Mouse (Mus musculus) limb, embryonic 15.5 days (tissue): Measurements from ENCODE around the gene Mrpl20. TPM values are rescaled to one million over a fixed set of nuclear protein-coding genes. Genes with fewer than 3 reads are reported as not detected.

Experiments used
- ATAC-seq: fragments of 200-750 bp; cut with Nextera tagmentation; 2 replicates; pipeline ENCODE4 v1.8.0; 2017; ENCODE audit warnings: low read depth, moderate TSS enrichment; ENCODE audit not compliant: insufficient number of reproducible peaks, low FRiP score, low TSS enrichment
- H3K27ac ChIP-seq: fragments of 300-500 bp; sonication (generic); 2 replicates; pipeline ENCODE4 v1.5.1; 2015; ENCODE audit warnings: moderate library complexity, mild to moderate bottlenecking, inconsistent platforms
- H3K27me3 ChIP-seq: fragments of 300-500 bp; sonication (generic); 2 replicates; pipeline ENCODE4 v1.6.1; 2015; ENCODE audit warnings: inconsistent platforms
- H3K36me3 ChIP-seq: fragments of 300-500 bp; sonication (generic); 2 replicates; pipeline ENCODE4 v1.6.1; 2015; ENCODE audit warnings: inconsistent platforms
- H3K4me1 ChIP-seq: fragments of 300-500 bp; sonication (generic); 2 replicates; pipeline ENCODE4 v1.6.1; 2015; ENCODE audit warnings: inconsistent platforms
- H3K4me2 ChIP-seq: fragments of 300-500 bp; sonication (generic); 2 replicates; pipeline ENCODE4 v1.6.1; 2015; ENCODE audit warnings: mild to moderate bottlenecking, inconsistent platforms
- H3K4me3 ChIP-seq: fragments of 300-500 bp; sonication (generic); 2 replicates; pipeline ENCODE4 v1.5.1; 2015; ENCODE audit warnings: mild to moderate bottlenecking, inconsistent platforms
- H3K9ac ChIP-seq: fragments of 300-500 bp; sonication (generic); 2 replicates; pipeline ENCODE4 v1.6.1; 2015; ENCODE audit warnings: inconsistent platforms
- H3K9me3 ChIP-seq: fragments of 300-500 bp; sonication (generic); 2 replicates; pipeline ENCODE4 v1.6.1; 2016; ENCODE audit warnings: inconsistent platforms
- WGBS: fragments of 180-500 bp; shearing (Covaris S2); methylation state at CpG from one replicate; pipeline ENCODE4 v1.1.7; 2015; 5-methylcytosine and 5-hydroxymethylcytosine counted together
- polyA plus RNA-seq: library from polyadenylated mRNA; unstranded; fragments of >200 nt; fragmentation: Nextera tagmentation; extraction: Ambion mirVana; gene quantifications from 2 replicates; pipeline ENCODE4 v1.2.1, GENCODE M21; 2015

The Mrpl20 gene
- polyA plus RNA-seq, 1 experiment from 2014 or later = 184 TPM

DNA sequence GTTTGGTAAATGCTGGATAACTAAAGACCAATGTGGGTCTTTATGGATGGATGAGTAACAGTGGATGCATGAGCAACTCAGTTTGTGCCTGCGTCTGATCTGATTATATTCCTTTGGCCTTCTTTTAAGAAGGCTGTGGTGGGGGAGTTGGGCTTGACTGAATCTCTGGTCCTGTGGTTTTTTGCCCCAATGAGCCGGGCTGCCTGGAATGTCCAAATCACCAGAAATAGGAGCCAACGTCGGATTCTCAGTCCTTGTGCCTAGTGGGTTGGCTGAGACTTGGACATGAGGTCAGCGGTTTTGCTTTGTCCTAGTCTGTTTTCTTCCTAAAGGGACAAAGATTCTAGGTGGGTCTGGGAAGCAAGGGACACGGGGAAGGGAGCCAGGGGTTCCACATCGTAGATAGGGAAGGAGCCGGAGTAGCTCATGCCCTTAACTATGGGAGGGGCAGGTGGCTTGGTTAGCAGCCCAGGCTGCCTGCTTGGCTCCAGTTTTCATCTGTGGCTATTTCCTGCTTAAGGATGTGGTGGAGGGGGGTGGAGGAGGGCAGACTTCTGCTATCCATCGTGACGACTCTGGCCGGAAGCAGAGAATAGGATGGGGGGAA is 34.8 kb downstream of the Mrpl20 start:
- Histone ChIP-seq H3K36me3 (peaks cover 14% of the 10 kb centered on the region), H3K9ac (no peak overlapping the region), H3K27ac (peak overlapping the region; percentile 86), H3K4me3 (no peak overlapping the region), H3K4me2 (no peak overlapping the region), H3K9me3 (no peaks in the 10 kb centered on the region), H3K27me3 (no peaks in the 10 kb centered on the region), H3K4me1 (peaks cover 64% of the 10 kb centered on the region)
- WGBS = 55% methylated on average over 11 of the region's 11 CpGs
- no peak for ATAC-seq

DNA sequence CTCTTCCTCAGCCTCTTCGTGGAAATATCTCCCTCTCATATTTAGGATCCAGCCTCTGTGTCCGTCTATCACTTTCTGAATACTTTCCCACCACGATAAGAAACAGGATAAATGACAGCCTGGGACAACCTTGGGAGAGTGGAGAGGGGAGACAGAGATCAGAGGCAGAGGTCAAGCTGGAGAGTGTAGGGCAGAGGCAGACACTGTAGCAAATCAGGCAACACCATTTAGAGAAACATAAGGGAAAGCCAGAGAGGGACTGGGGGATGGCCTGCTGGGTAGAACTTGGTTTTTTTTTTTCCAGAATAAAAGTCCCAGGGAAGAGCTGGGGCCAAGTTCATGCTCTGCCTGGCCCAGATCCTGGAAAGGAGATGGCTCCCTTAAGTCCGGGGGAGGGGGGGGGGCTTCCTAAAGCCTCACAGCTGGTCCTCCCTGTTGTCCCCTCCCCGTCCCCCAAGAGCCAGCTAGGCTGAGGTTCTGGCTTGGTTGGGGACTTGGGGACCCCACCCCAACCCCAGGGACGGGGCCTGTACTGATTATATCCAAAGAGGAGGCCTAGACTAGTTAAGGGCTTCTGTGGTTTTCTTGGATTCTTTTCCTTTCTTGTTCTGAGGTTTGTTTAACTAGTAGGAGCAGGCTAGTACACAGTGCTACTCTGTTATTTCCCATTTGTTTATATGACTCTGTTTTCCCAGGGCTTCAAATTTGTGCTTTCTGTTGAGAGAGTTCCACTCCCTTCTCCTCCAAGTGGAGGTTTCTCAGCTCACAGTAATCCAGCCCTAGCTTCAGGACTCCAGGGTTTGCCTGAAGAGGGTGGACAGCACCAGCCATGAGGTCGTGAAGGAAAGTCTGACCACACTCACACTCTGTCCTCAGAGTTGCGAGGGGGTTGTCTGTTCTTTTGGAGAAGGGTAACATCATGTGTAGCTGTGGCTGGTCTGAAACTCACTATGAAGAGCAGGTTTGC is 35.8 kb downstream of the Mrpl20 start:
- Histone ChIP-seq H3K4me2 (0 out of 2 replicates have a peak overlapping the region, but pooled peaks have one; percentile 92), H3K9ac (no peak overlapping the region), H3K4me3 (peak overlapping the region; percentile 56; the same call in 1 of the 2 replicates), H3K9me3 (no peaks in the 10 kb centered on the region), H3K27me3 (no peaks in the 10 kb centered on the region), H3K36me3 (peaks cover 17% of the 10 kb centered on the region), H3K4me1 (peaks cover 54% of the 10 kb centered on the region), H3K27ac (peak overlapping the region; percentile 86)
- ATAC-seq = no peak
- WGBS = 50% methylated on average over 8 of the region's 8 CpGs

DNA sequence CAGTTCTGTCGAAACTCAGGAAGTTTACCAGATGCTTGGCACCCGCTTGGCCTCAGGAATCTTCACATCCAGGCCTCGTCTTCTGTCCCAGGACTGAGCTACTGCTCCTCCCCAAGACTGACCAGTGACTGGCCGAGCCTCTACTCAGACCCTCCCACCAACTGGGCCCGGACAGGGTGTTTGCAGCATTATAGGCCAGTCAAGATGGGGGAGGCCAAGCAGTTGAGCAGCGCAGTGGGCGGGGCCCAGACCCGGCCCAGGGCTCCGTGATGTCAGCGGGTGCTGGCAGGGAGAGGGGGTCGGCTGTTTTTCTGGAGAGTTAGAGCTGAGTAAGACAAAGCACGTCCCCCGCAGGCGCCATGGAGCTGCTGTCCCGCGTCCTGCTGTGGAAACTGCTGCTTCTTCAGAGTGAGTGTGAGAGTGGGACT is 36.8 kb downstream of the Mrpl20 start, which contains the start of gene Mxra8:
Gene Mxra8, plus strand, starts transcription at position 198 of the 428 bp plus-strand sequence.
- Histone ChIP-seq H3K4me3 (peak within 1 kb of the TSS; percentile 56), H3K4me2 (peak within 1 kb of the TSS; percentile 92), H3K9me3 (no peaks in the 10 kb centered on the region), H3K27ac (peak within 1 kb of the TSS; percentile 86), H3K27me3 (no peaks in the 10 kb centered on the region), H3K9ac (peak within 1 kb of the TSS; percentile 55), H3K36me3 (peaks cover 24% of the 10 kb centered on the region), H3K4me1 (peaks cover 45% of the 10 kb centered on the region)
- ATAC-seq = peak; percentile 79
- 4% methylated on average over 16 of the region's 16 CpGs for WGBS

- no peak; the same call in 1 of the 2 replicates for ATAC-seq
- WGBS = 8% methylated on average over 8 of the region's 8 CpGs
- Histone ChIP-seq H3K4me3 (peak overlapping the region; percentile 56), H3K4me2 (peak overlapping the region; percentile 92), H3K4me1 (peaks cover 45% of the 10 kb centered on the region), H3K36me3 (peaks cover 24% of the 10 kb centered on the region), H3K27me3 (no peaks in the 10 kb centered on the region), H3K9me3 (no peaks in the 10 kb centered on the region), H3K27ac (peak overlapping the region; percentile 86), H3K9ac (peak overlapping the region; percentile 55)
Observed at GRCm38 (mm10) chr4:155840076-155841002, 37.7 kb downstream of the Mrpl20 start.

DNA sequence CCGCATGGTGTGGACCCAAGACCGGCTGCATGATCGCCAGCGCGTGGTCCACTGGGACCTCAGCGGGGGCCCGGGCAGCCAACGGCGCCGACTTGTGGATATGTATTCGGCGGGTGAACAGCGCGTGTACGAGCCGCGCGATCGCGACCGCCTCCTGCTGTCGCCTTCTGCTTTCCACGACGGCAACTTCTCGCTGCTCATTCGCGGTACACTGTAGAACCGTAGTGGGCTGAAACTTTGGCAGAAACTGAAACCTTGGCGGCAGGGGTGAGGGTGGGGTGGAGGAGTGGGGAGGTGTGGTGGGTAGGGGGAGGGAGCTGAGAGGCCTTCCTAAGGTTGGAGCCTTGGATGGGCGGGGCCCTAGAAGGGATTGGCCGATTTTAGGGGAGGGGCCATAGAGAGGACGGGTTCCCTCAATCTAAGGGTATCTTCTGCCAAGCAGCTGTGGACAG is 38.4 kb downstream of the Mrpl20 start:
- 1% methylated on average over 32 of the region's 32 CpGs for WGBS

GRCm38 (mm10) chr4:155841651-155842270 is 39.1 kb downstream of the Mrpl20 start:
- H3K36me3 ChIP-seq = peaks cover 24% of the 10 kb centered on the region
- peak overlapping the region; percentile 56 for H3K4me3 ChIP-seq
- no peak for ATAC-seq
- no peaks in the 10 kb centered on the region for H3K27me3 ChIP-seq
- H3K27ac ChIP-seq = peak overlapping the region; percentile 86; the same call in 1 of the 2 replicates
- 41% methylated on average over 38 of the region's 38 CpGs for WGBS
- H3K9ac ChIP-seq = no peak overlapping the region
- no peaks in the 10 kb centered on the region for H3K9me3 ChIP-seq
- peaks cover 49% of the 10 kb centered on the region for H3K4me1 ChIP-seq
- H3K4me2 ChIP-seq = peak overlapping the region; percentile 92

More for the DNA sequence above, 38.4 kb downstream of the Mrpl20 start:
- Histone ChIP-seq H3K4me2 (peak overlapping the region; percentile 92), H3K4me1 (peaks cover 45% of the 10 kb centered on the region), H3K9ac (peak overlapping the region; percentile 55), H3K4me3 (peak overlapping the region; percentile 56), H3K27ac (peak overlapping the region; percentile 86), H3K9me3 (no peaks in the 10 kb centered on the region), H3K36me3 (peaks cover 24% of the 10 kb centered on the region), H3K27me3 (no peaks in the 10 kb centered on the region)
- peak; percentile 71 for ATAC-seq

GRCm38 (mm10) chr4:155843231-155843630 is 40.6 kb downstream of the Mrpl20 start:
- no peak for ATAC-seq

GRCm38 (mm10) chr4:155846871-155847578 is 44.3 kb downstream of the Mrpl20 start, which contains the start of gene Dvl1:
TSS of gene Dvl1 (plus strand) at chr4:155847402.
- Histone ChIP-seq H3K36me3 (peaks cover 19% of the 10 kb centered on the region), H3K9ac (peak within 1 kb of the TSS; percentile 88), H3K4me2 (peak within 1 kb of the TSS; percentile 94), H3K4me1 (peaks cover 42% of the 10 kb centered on the region), H3K27me3 (no peaks in the 10 kb centered on the region), H3K9me3 (no peaks in the 10 kb centered on the region), H3K4me3 (peak within 1 kb of the TSS; percentile 89), H3K27ac (peak within 1 kb of the TSS; percentile 84)
- 2% methylated on average over 51 of the region's 65 CpGs for WGBS
- ATAC-seq = peak; percentile 87

More at GRCm38 (mm10) chr4:155843231-155843630, 40.6 kb downstream of the Mrpl20 start:
- no peak overlapping the region for H3K9ac ChIP-seq
- no peak overlapping the region for H3K4me2 ChIP-seq
- no peak overlapping the region for H3K27ac ChIP-seq
- WGBS = 91% methylated on average over 5 of the region's 5 CpGs
- H3K36me3 ChIP-seq = peaks cover 24% of the 10 kb centered on the region
- peaks cover 49% of the 10 kb centered on the region for H3K4me1 ChIP-seq
- no peaks in the 10 kb centered on the region for H3K9me3 ChIP-seq
- no peaks in the 10 kb centered on the region for H3K27me3 ChIP-seq
- H3K4me3 ChIP-seq = no peak overlapping the region

GRCm38 (mm10) chr4:155847591-155848352 is 45.1 kb downstream of the Mrpl20 start:
- WGBS = 1% methylated on average over 68 of the region's 69 CpGs
- peaks cover 17% of the 10 kb centered on the region for H3K36me3 ChIP-seq
- H3K4me2 ChIP-seq = peak overlapping the region; percentile 94
- H3K9ac ChIP-seq = peak overlapping the region; percentile 88
- peaks cover 42% of the 10 kb centered on the region for H3K4me1 ChIP-seq
- peak overlapping the region; percentile 89 for H3K4me3 ChIP-seq
- no peaks in the 10 kb centered on the region for H3K27me3 ChIP-seq
- no peaks in the 10 kb centered on the region for H3K9me3 ChIP-seq
- H3K27ac ChIP-seq = peak overlapping the region; percentile 84
- peak; percentile 45 for ATAC-seq
